Mouse (Mus musculus) testis, postnatal 10 days (tissue): ENCODE results near the gene Hoxa6.

ENCODE experiments used
- DNase-seq: peaks from one replicate; pipeline ENCODE4 v3.0.0; 2021; ENCODE audit warnings: low spot score

Gene Hoxa6

DNA sequence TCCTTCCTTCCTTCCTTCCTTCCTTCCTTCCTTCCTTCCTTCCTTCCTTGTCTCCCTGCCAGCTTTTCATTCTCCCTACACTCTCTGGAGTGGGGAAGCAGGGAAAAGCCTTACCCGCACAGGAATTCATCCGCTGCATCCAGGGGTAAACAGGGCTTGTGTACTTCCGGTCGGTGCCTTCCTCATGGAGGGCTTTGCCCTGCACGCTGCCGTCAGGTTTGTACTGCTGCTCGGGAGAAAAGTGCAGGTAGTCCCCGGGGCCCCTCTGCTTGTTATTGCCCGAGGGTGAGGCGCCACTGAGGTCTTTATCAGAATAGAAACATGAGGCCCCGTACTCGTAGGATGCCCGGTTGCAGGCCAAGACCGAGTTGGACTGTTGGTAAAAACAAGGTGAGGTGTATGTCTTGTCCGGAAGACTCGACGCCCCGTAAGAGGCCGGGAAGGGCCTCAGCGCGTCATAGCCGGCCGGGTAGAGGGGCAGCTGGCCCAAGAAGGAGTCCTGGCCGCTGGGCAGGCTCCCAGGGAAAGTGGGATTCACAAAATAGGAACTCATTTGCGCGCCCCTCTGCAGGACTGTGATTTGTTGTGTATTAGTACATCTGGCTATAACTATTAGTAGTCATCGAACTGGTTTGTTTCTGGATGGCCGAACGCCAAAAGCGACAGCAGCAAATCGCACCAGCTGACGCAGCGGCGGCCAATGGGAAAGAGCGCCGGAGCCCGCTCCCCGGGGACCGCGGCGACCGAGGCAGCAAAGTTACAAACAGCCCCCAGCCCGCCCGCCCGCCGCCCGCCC, at the start of gene Hoxa6:
Gene Hoxa6 (minus strand): TSS at position 651 of the 796 bp plus-strand sequence.
- peak; percentile 61 for DNase-seq

DNA sequence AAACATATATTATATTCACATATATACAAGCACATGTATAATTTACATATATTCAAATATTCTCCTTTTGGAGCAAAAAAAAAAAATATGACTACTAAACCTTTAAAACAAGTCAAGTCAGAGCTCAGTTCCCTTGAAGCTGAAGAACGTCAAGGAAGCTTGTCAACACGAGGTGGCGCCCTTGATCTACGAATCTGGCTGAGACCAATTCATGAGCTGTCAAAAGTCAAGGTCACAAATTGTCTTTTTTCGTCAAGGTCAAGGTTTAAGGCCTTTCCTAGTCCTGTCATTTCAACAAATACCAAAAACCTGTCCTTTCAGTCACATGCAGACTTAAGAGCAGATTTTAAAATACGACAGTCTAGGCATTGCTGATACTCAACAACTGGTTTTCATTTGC, 48.4 kb upstream of the Hoxa6 start:
- peak; percentile 88 for DNase-seq

GRCm38 (mm10) chr6:52253511-52254500, 45.3 kb upstream of the Hoxa6 start:
- no peak for DNase-seq

DNA sequence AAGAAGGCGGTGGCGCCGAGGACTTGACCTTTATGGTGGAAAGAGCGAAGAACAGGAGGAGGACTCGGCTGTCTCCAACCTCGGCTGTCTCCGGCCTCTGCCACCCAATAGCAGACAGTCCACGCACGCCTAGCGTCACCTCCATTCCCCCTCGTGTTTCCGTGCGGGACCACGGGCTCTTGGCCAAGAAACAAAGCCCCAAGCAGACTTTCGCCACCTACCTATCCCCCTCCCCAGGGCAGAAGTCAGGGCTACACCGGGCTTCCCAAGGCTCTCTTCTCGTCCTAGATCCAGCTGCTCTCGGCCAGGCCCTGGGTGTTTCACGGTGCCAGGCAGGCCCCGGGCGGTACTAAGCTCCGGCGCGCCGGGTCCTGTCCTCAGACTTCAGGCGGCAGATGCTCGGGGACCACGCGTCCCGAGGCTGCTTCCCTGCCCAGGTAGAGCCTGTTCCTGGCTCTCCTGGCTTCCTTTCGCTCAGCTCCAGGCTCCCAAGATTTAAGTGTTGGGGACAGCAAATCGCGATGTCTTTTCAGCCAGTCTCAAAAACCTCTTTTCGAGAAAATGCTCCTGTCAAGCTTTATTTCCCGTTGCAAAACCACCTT, 44.4 kb upstream of the Hoxa6 start:
- no peak for DNase-seq

DNA sequence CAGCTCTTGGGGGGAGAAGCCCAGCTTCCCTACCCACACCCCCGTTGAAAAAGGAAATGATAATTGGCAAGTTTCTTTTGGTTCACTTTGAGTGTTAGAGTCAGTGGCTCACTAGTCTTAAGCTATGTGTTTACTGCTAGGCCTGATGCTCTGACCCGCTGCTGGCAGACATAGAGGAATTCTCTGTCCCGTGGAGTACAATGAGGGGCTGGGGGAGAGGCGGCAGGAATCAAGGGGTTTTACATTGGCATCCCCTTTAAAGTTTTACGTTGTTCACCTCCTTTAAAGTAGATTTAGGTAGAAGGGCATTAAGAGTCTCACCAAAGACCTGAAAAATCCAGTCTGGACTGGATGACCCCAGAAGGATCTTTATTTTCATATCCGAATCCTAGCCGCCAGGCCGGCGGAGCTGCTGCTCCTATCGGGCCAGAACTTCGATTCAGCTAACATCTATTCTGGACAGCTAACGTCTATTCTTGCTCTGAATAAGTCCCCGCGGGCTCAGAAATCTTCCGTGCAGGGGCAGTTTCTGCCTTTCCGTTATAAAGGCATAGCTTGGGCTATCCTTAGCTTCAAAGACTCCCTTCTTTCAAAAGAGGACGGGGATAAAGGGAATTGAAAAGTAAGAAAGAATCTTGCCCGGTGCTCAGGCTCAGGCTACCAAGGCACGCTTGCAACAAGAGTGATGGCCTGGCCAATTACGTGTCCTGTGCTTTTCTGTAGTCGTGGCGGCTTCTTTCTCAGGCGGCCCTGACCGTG, 43.7 kb upstream of the Hoxa6 start:
- no peak for DNase-seq

DNA sequence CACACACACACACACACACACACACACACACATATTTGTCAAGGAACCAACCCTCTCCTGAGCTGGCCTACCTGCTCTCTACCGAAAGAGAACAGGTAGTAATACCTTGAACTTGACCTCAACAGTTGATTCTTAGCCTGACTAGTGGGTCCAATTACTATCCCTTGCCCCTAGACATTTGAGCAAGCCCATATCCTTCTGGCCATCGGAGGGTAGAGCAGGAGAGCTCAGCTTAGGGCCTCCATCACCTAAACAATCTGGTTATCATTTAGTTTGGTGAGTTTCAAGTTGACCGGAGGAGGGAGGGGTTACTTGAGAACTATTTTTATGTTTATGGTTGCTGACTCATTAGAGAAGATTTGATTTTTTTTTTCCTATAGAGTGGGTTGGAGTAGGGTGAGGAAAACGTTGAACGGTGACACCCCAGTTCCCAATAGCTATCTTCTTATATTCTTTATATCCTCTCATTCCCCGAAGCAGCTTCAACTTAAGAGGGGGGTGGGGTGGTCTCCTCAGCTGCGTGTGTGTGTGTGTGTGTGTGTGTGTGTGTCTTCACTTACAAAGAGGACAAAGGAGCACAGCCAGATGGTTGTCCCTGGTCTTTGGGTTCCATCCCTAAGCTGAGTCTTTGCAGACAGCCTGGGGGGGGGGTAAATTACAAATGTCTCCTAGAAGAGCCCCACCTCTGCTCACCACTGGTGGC, 42.8 kb upstream of the Hoxa6 start:
- DNase-seq: no peak

DNA sequence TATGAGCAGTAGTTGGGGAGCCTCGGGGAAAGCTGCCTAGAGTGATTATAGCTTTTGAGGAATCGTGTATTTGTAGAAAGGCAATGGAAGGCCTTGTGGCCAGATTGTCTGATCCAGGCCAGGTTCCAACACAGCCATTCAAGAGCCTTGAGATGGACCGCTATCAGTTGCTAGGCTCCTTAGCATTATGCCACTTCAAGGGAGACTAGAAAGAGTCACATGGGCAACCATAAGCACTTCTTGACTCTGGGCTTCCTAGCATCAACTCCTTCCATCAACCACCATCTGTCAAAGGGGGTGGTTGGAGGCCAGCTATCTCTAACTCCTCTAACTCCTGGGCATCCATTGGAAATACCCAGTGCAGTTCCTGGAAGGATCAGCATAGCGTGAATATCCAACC, 41.3 kb upstream of the Hoxa6 start:
- peak; percentile 9 for DNase-seq

DNA sequence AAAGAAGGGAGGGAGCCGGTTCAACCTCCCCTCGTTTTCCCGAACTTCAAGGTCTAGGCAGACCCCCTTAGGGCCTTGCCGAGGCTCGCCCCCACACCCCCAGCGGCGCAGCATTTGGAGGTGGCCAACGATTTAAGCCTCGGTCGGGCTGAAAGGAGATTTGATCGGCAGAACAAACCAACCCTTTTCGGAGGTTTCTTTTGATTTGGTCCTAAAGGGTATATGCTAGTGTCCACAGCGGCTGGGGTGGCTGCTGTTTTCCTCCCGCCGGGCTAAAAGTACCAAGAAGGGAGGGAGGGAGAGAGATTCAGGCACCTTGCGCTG, 40.9 kb upstream of the Hoxa6 start:
- no peak for DNase-seq

DNA sequence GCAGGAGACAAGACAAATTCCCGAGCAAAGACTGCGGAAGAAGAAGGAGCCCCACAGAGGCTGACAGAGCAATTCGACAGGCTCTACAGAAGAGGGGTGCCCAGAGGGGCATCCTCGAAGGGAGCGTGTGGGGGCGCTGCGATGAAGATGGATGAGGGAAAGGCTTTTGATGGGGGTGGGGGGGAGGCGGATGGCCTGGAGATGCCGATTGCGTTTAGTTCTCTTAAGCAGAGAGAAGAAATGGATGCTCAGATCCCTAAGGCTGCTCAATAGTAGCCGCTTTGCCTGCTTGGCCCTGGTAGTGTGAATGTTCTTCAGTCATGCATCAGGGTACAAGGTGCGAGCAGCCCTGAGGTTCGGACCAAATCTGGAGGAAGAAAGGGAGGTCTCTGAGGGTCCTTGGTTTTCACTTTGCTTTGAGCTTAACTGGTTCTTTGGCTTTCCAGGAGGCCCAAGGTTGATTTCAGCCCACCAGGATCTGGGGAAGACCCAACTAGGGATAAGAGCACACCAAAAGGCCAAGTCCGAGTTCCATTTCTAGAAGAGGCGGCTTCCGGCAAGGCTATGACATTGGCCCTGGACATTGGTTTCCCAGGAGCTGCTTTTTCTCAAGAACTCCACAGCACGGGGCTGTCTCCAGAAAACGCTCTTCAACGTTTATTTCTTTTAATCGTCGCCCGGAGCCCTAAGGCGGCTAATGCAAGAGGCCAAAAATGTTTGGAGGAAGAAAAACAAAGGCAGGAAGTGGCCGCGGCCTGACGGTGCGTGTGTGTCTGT, 40.3 kb upstream of the Hoxa6 start:
- DNase-seq: peak; percentile 39

GRCm38 (mm10) chr6:52247766-52248637, 39.5 kb upstream of the Hoxa6 start:
- DNase-seq: peak; percentile 38

DNA sequence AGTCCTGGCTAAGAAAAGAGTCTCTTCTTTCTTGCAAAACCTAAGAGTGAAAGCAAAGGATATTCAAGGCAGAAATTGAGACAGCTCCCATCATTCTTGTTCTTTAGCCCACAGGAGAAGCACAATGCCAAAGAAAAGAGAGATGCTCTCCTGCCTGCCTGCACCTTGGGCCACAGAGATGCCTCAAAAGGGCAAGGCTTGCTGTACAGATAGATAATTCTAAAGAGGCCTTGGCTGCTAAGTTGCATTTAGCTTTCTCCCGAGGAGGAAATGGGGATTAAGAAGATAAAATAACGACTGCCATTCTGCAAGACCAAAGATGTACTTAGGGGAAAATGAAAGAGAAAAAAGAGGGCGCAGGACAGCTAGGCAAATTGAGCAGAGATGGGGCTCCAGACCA, 38.4 kb upstream of the Hoxa6 start:
- no peak for DNase-seq

- DNase-seq: no peak
Measured at GRCm38 (mm10) chr6:52246403-52246803, 37.9 kb upstream of the Hoxa6 start.

- DNase-seq: peak; percentile 28
Measured at GRCm38 (mm10) chr6:52245757-52246142, 37.2 kb upstream of the Hoxa6 start, which contains the start of gene Hoxa11. TSS of gene Hoxa11 (minus strand) at chr6:52245810.

GRCm38 (mm10) chr6:52245040-52245756, 36.7 kb upstream of the Hoxa6 start:
- DNase-seq: peak; percentile 42

DNA sequence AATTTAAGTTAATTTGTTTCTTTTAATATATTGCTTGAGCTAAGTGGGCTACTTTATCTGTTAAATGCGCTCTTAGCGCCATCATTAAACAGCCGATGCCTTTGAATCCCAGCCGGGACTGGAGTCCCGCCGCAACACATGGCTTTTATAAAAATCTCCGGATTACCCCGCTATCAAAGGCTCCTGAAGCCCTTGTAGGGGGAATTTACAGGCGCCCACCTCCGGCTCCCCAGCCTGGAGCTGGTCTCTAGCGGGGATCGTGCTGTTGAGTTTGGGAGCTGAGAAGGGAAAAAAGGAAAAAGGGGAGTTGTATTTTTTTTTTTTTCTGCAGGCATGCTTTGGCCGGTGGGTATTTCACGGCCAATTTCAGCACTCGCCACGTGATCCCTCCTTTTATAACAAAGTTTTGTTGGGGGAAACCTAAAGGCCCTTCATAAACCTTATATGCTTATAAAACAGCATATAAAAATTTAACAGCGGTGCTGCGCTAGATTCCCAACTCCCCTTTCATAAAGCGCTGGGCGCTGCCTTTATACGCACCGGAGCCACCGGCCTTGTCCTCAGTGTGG, 36.0 kb upstream of the Hoxa6 start:
- peak; percentile 28 for DNase-seq

GRCm38 (mm10) chr6:52243681-52244121, 35.2 kb upstream of the Hoxa6 start:
- peak; percentile 36 for DNase-seq

DNA sequence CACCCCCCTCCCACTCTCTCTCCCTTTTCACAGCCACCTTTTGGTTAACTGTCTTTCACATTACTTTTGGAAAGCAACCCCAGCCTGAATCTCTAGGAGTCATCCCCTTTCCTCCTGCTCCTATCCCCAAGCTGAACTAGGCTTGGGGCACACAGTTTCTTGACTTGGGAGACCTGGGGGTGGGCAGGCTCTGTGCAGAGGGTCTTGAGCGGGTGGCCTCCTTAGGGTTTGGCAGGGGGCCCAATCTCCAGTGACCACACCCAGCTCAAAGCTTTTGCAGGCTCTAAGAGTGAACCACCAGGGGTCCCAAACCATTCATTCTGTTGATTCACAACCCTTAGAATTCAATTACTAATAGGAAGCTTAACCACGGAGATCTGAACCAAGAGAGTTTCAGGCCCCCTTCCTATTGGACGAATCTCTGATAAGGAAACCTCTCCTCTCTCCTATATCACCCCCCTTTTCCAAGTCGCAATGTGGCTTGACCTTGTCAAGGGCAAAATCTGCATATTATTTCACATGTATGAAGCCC, 34.3 kb upstream of the Hoxa6 start:
- DNase-seq: peak; percentile 42

- DNase-seq: no peak
Measured at GRCm38 (mm10) chr6:52241001-52241621, 32.6 kb upstream of the Hoxa6 start.
